Mouse (Mus musculus) forebrain, embryonic 13.5 days (tissue): Measurements from ENCODE around the gene Tex14. TPM values are rescaled to one million over a fixed set of nuclear protein-coding genes. Genes with fewer than 3 reads are reported as not detected.
"Not testable (repeated sequence)": the region's sequence is repeated elsewhere in the genome, so short reads cannot be mapped to it uniquely, and the experiment has no call there.

Experiments
- ATAC-seq: fragments of 200-750 bp; cut with Nextera tagmentation; 2 replicates; pipeline ENCODE4 v1.8.0; 2017
- H3K27ac ChIP-seq: fragments of 300-500 bp; sonication (generic); 2 replicates; pipeline ENCODE4 v1.5.1; 2015; ENCODE audit warnings: inconsistent platforms, mild to moderate bottlenecking, moderate library complexity
- H3K27me3 ChIP-seq: fragments of 300-500 bp; sonication (generic); 2 replicates; pipeline ENCODE4 v1.6.1; 2015; ENCODE audit warnings: mild to moderate bottlenecking, inconsistent platforms
- H3K36me3 ChIP-seq: fragments of 300-500 bp; sonication (generic); 2 replicates; pipeline ENCODE4 v1.6.1; 2015; ENCODE audit warnings: mild to moderate bottlenecking, inconsistent platforms; ENCODE audit not compliant: poor library complexity, severe bottlenecking
- H3K4me1 ChIP-seq: fragments of 300-500 bp; sonication (generic); 2 replicates; pipeline ENCODE4 v1.6.1; 2015; ENCODE audit warnings: inconsistent platforms
- H3K4me2 ChIP-seq: fragments of 300-500 bp; sonication (generic); 2 replicates; pipeline ENCODE4 v1.6.1; 2015; ENCODE audit warnings: inconsistent platforms, mild to moderate bottlenecking, moderate library complexity
- H3K4me3 ChIP-seq: fragments of 300-500 bp; sonication (generic); 2 replicates; pipeline ENCODE4 v1.5.1; 2015; ENCODE audit warnings: mild to moderate bottlenecking, inconsistent platforms
- H3K9ac ChIP-seq: fragments of 300-500 bp; sonication (generic); 2 replicates; pipeline ENCODE4 v1.6.1; 2015; ENCODE audit warnings: mild to moderate bottlenecking, inconsistent platforms
- H3K9me3 ChIP-seq: fragments of 300-500 bp; sonication (generic); replicated peaks from 2 replicates; pipeline ENCODE4 v1.6.1; 2016; ENCODE audit warnings: inconsistent platforms
- WGBS: fragments of 180-500 bp; shearing (Covaris S2); methylation state at CpG from one replicate; pipeline ENCODE4 v1.1.7; 2015; 5-methylcytosine and 5-hydroxymethylcytosine counted together
- polyA plus RNA-seq: library from polyadenylated mRNA; unstranded; fragments of >200 nt; fragmentation: Nextera tagmentation; extraction: Ambion mirVana; gene quantifications from 2 replicates; pipeline ENCODE4 v1.2.1, GENCODE M21; 2015

Gene Tex14
- polyA plus RNA-seq, 1 experiment from 2014 or later = 0.10 TPM

- Histone ChIP-seq H3K4me1 (peaks cover 4% of the 10 kb centered on the region; the same call in 1 of the 2 replicates), H3K36me3 (peaks cover 7% of the 10 kb centered on the region; the same call in 1 of the 2 replicates), H3K4me2 (peak overlapping the region; percentile 65), H3K9me3 (no peaks in the 10 kb centered on the region), H3K27ac (peak overlapping the region; percentile 93), H3K9ac (peak overlapping the region; percentile 83), H3K4me3 (peak overlapping the region; percentile 64), H3K27me3 (no peaks in the 10 kb centered on the region)
- peak; percentile 89 for ATAC-seq
- WGBS = 2% methylated on average over 58 of the region's 58 CpGs
Measured at GRCm38 (mm10) chr11:87404111-87404853, 583 bp upstream of the Tex14 start.

- not testable (repeated sequence) for H3K4me2 ChIP-seq, H3K9ac ChIP-seq, H3K36me3 ChIP-seq, H3K4me3 ChIP-seq, H3K27ac ChIP-seq, ATAC-seq, H3K9me3 ChIP-seq, H3K27me3 ChIP-seq, H3K4me1 ChIP-seq
- WGBS = 66% methylated on average over 3 of the region's 3 CpGs
Measured at GRCm38 (mm10) chr11:87413412-87413811, 8.5 kb downstream of the Tex14 start.

- H3K4me1 ChIP-seq = no peaks in the 10 kb centered on the region
- no peak for ATAC-seq
- no peaks in the 10 kb centered on the region for H3K9me3 ChIP-seq
- H3K4me2 ChIP-seq = no peak overlapping the region
- no peak overlapping the region for H3K27ac ChIP-seq
- no peak overlapping the region for H3K4me3 ChIP-seq
- H3K9ac ChIP-seq = no peak overlapping the region
- no peaks in the 10 kb centered on the region for H3K27me3 ChIP-seq
- WGBS = 52% methylated on average over 5 of the region's 5 CpGs
- H3K36me3 ChIP-seq = no peaks in the 10 kb centered on the region
Measured at GRCm38 (mm10) chr11:87416120-87416519, 11.3 kb downstream of the Tex14 start.

- no peaks in the 10 kb centered on the region for H3K9me3 ChIP-seq
- H3K4me3 ChIP-seq = no peak overlapping the region
- H3K27me3 ChIP-seq = no peaks in the 10 kb centered on the region
- peaks cover 16% of the 10 kb centered on the region; the same call in 1 of the 2 replicates for H3K4me1 ChIP-seq
- H3K4me2 ChIP-seq = no peak overlapping the region
- no peak overlapping the region for H3K27ac ChIP-seq
- no peaks in the 10 kb centered on the region for H3K36me3 ChIP-seq
- ATAC-seq = no peak
- no peak overlapping the region for H3K9ac ChIP-seq
Measured at GRCm38 (mm10) chr11:87420861-87421260, 16.0 kb downstream of the Tex14 start.

GRCm38 (mm10) chr11:87421760-87422201 is 16.9 kb downstream of the Tex14 start:
- Histone ChIP-seq H3K9me3 (no peaks in the 10 kb centered on the region), H3K4me2 (peak overlapping the region; percentile 58), H3K9ac (peak overlapping the region; percentile 49), H3K4me1 (peaks cover 16% of the 10 kb centered on the region; the same call in 1 of the 2 replicates), H3K36me3 (no peaks in the 10 kb centered on the region), H3K27ac (peak overlapping the region; percentile 79), H3K27me3 (no peaks in the 10 kb centered on the region), H3K4me3 (peak overlapping the region; percentile 36)
- WGBS = 25% methylated on average over 6 of the region's 6 CpGs
- ATAC-seq = no peak

- Histone ChIP-seq H3K4me2 (peak overlapping the region; percentile 58), H3K4me3 (peak overlapping the region; percentile 36), H3K36me3 (no peaks in the 10 kb centered on the region), H3K27ac (peak overlapping the region; percentile 80), H3K27me3 (no peaks in the 10 kb centered on the region), H3K9me3 (no peaks in the 10 kb centered on the region), H3K9ac (peak overlapping the region; percentile 49), H3K4me1 (peaks cover 23% of the 10 kb centered on the region; the same call in 1 of the 2 replicates)
- peak; percentile 84 for ATAC-seq
- WGBS = under 1% methylated on average over 26 of the region's 26 CpGs
Measured at GRCm38 (mm10) chr11:87422511-87423340, 17.9 kb downstream of the Tex14 start.

GRCm38 (mm10) chr11:87423551-87424325 is 18.9 kb downstream of the Tex14 start:
- WGBS = 42% methylated on average over 6 of the region's 6 CpGs
- H3K27ac ChIP-seq = peak overlapping the region; percentile 80
- no peak overlapping the region for H3K4me3 ChIP-seq
- no peak for ATAC-seq
- H3K36me3 ChIP-seq = no peaks in the 10 kb centered on the region
- H3K9me3 ChIP-seq = no peaks in the 10 kb centered on the region
- H3K27me3 ChIP-seq = no peaks in the 10 kb centered on the region
- H3K9ac ChIP-seq = no peak overlapping the region; the same call in 1 of the 2 replicates
- no peak overlapping the region for H3K4me2 ChIP-seq
- H3K4me1 ChIP-seq = peaks cover 24% of the 10 kb centered on the region; the same call in 1 of the 2 replicates

GRCm38 (mm10) chr11:87426121-87426449 is 21.2 kb downstream of the Tex14 start:
- H3K9ac ChIP-seq = peak overlapping the region; percentile 52
- H3K27ac ChIP-seq = no peak overlapping the region; the same call in 1 of the 2 replicates
- peak overlapping the region; percentile 38 for H3K4me3 ChIP-seq
- peak; percentile 65 for ATAC-seq
- H3K4me1 ChIP-seq = peaks cover 24% of the 10 kb centered on the region; the same call in 1 of the 2 replicates
- no peaks in the 10 kb centered on the region for H3K27me3 ChIP-seq
- no peaks in the 10 kb centered on the region for H3K9me3 ChIP-seq
- WGBS = under 1% methylated on average over 7 of the region's 7 CpGs
- H3K4me2 ChIP-seq = peak overlapping the region; percentile 56
- H3K36me3 ChIP-seq = no peaks in the 10 kb centered on the region

GRCm38 (mm10) chr11:87426450-87427250 is 21.8 kb downstream of the Tex14 start:
- H3K4me2 ChIP-seq = peak overlapping the region; percentile 56
- peak; percentile 91 for ATAC-seq
- peak overlapping the region; percentile 52 for H3K9ac ChIP-seq
- H3K9me3 ChIP-seq, H3K27me3 ChIP-seq, H3K36me3 ChIP-seq: not testable (repeated sequence)
- WGBS = under 1% methylated on average over 24 of the region's 24 CpGs
- peak overlapping the region; percentile 38 for H3K4me3 ChIP-seq
- H3K27ac ChIP-seq = peak overlapping the region; percentile 75
- peaks cover 24% of the 10 kb centered on the region; the same call in 1 of the 2 replicates for H3K4me1 ChIP-seq

GRCm38 (mm10) chr11:87427273-87428050 is 22.6 kb downstream of the Tex14 start:
- ATAC-seq = no peak
- peaks cover 18% of the 10 kb centered on the region; the same call in 1 of the 2 replicates for H3K4me1 ChIP-seq
- H3K36me3 ChIP-seq = no peaks in the 10 kb centered on the region
- peak overlapping the region; percentile 75 for H3K27ac ChIP-seq
- WGBS = 62% methylated on average over 1 of the region's 1 CpGs
- no peaks in the 10 kb centered on the region for H3K27me3 ChIP-seq
- no peak overlapping the region for H3K4me3 ChIP-seq
- H3K9me3 ChIP-seq = no peaks in the 10 kb centered on the region
- H3K9ac ChIP-seq = no peak overlapping the region
- H3K4me2 ChIP-seq = no peak overlapping the region
